Mouse (Mus musculus): ENCODE measurements at regions not wholly inside any gene's neighbourhood (a gene's known extent, or its start where the extent isn't known, plus 50 kb on each side); places are given as distances from the start of the nearest gene placed in this dataset.

DNA sequence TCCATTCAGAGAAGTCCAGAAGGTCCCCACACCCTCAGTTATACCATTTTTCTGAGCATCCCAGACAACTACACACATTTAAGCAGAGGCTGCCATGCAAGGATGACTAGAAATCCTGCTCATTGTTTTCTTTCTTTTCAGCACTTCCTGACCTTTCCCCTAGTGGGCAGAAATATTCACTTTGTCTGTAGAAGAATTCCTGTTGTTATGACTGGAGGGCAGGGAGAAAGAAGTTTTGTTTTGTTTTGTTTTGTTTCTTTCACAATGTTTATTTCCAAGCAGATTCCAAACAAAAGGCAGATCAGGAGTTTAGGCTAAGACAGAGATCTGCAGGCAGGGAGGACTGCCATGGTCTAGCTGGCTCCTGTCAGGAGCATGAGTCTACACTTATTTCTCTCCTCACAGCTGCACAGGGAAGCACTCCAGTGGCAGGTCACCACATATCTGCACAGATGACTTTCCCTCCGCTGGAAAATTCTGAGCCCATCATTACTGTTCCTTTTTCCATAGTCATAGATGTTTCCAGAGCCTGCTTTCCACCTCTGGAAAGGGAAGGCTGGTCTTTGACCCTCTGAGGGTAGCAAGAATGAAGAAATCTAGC is 182.5 kb upstream of the Dyrk2 start:
- DNase-seq: no peak

- no peak for DNase-seq
Observed at GRCm38 (mm10) chr10:119051598-119051997, 181.6 kb upstream of the Dyrk2 start.

GRCm38 (mm10) chr10:119050017-119050685 is 180.1 kb upstream of the Dyrk2 start:
- DNase-seq: no peak

DNA sequence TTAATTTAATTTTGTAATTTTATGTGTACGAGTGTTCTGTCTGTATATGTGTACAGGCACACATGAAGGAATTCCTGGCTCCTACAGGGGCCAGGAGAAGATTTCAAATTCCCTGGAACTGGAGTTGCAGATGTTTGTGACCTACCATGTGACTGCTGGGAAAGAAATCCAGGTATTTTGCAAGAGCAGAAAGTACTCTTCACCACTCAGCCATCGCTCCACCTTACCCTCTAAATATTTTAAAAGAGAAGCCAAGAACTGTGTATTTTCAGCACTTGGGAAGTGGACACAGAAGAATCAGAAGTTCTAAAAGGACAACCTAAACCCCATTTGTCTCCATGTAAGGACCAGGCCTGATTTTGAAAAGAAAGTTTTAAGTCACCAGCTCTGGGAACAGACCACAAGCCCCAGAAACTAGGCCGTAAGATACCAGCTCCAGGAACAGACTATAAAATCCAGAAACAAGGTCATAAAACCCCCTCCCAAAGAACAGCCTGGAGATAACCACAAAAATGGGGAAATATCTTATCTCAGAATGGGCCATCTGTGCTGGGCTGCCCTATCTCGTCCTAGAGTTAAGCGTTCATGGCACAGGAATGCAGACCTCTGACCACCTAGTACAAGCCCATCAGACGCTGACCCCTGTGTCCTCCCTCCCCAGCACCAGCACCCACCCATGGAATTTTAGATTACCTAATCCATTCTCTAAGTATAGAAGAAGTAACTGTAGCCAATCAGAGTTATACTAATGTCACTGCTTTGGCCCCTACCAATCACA is 178.8 kb upstream of the Dyrk2 start:
- DNase-seq: no peak

DNA sequence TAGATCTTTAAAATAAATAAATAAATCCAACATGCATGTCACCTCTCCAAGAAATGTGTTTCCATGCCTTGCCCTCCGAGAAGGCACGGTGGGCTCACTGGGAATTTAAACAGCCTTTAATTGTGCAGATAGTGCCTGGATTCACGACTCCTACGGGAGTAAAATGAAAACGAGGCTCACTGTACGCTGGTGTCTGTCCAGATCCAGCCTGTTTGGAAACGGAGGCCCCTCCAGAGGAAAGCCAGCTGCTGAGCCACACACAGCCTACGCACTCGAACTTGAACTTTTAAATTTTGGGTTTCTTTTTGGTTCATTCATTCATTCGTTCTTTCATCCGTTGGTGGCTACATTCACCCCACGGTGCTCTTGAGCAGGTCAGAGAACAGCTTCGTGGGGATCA is 175.1 kb upstream of the Dyrk2 start:
- no peak for DNase-seq

DNA sequence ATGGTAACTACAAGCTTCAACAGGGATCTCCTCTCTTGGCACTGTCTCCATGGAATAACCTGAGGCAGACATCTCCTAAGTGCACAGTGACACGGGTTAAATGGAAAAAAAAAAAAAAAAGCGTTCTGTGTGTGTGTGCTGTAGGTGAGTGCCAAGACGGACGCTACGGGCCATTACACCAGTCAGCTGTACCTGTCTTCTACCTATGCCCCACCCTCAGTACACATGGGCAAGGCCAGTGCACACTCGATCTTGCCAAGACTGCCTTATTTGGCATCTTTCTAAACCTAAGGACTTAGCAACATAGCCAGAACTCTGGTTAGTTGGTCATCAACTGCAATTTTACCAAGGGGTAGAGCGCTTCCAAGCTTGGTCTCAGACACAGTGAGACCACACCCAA is 173.1 kb upstream of the Dyrk2 start:
- no peak for DNase-seq

GRCm38 (mm10) chr10:119040205-119040604 is 170.2 kb upstream of the Dyrk2 start:
- DNase-seq: no peak

DNA sequence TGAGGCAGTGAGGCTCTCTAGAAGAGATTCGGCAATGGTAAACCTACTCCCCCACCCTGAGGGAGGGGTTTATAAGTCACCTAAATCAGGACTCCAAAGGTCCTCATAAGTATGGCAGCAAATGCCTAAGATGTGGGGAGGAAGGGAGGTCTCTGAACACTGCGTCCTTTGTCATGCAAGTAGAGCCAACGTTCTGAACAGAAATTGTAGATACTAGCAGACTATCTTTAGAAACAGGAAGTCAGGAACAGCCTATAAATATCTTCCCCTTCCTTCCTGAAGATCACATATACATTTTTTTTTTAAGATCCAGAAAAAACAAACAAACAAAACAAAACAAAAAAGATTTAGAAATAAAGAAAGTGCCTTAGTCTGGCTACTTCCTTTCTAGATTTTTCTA is 169.7 kb upstream of the Dyrk2 start:
- DNase-seq: no peak

- DNase-seq: no peak
Observed at GRCm38 (mm10) chr10:119038991-119039390, 169.0 kb upstream of the Dyrk2 start.

- DNase-seq: no peak
Observed at GRCm38 (mm10) chr10:119037781-119038180, 167.8 kb upstream of the Dyrk2 start.

- DNase-seq: no peak
Observed at GRCm38 (mm10) chr10:119035863-119036262, 165.9 kb upstream of the Dyrk2 start.

- no peak for DNase-seq
Observed at GRCm38 (mm10) chr10:119034396-119034795, 164.4 kb upstream of the Dyrk2 start.

DNA sequence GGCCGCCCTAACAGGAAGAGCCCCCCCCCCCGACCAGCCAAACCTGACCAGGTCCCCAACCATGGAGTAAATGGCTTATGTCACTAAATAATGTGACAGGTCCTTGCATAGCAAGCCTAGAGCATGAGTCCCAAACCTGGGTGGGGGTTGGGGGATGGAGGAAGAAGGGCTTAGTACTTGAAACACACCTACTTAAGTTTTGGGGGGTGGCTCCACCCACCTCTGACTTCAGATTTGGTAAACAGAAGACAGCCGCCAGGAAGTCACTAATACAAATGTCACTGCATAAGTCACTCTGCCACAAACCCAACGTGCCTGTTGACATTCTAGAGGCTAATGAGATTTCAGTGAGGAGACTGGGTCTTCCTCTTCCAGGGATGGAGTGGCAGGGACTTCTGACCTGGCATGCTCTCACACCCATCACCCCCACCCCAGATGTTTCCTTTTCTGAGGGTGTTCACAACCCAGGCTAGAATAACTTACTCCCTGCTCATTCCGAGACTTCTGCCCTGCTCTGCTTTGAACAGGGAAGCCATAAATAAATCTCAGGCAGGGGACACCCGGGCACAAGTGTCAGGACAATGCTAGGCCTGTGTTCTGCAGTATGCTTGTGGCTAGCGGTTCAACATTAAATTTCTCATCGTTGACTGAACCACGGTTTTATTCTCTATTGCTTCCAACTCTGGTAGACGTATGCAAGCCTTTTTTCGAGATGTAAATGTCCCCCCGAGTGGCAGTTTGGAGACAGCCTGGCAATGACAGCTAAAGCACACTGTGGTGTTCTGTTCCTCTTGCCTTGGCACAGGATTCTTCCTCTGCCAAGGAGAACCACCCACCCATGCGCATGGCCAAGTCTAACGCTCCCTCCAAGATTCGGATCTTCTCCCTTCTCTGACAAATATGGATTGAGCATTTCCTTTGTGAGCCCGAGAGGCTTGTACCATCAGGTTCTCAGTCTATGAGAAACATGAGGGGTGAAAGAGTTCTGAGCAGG is 161.6 kb upstream of the Dyrk2 start:
- DNase-seq: no peak

- DNase-seq: no peak
Observed at GRCm38 (mm10) chr10:119028480-119029137, 158.6 kb upstream of the Dyrk2 start.

GRCm38 (mm10) chr10:119027241-119027901 is 157.4 kb upstream of the Dyrk2 start:
- DNase-seq: no peak

DNA sequence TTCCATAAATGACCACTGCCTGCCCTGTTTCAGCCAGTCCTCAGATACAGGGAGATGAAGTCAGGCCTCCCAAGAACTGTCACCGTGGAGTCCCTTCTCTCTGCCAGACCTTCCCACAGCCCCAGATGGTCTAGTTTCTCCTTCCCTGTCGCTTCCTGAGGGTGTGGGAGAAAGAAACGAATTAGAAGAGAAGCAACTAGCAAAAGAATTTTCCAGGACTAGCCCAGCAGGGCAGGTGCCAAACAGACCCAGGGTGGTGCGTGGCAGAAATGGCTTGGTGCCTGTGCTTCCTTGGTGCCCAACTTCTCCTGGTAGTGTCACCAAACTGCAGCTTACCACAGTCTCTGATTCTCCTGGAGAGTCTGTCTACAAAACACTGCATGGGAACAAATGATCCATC is 156.3 kb upstream of the Dyrk2 start:
- no peak for DNase-seq

DNA sequence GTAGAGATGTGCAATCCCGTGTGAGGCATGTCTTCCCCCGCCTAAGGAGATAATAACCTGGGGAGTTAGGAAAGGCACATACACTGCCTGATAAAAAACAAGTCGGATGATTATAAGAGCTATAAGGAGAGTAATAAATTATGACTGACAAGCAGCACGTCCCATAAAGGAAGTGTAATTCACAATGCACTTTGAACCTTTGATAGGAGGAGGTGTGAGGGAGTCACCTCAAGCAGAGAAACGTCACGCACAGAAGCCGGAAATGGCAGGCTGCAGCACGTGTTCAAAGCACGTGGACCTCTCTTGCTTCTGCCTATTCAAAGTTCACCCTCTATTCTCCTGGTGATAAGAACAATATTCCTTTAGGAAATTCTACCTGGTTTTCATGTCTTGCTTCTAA is 154.4 kb upstream of the Dyrk2 start:
- no peak for DNase-seq

- no peak for DNase-seq
Observed at GRCm38 (mm10) chr10:119019082-119019481, 149.1 kb upstream of the Dyrk2 start.

- DNase-seq: no peak
Observed at GRCm38 (mm10) chr10:119018490-119018889, 148.5 kb upstream of the Dyrk2 start.

- no peak for DNase-seq
Observed at GRCm38 (mm10) chr10:119016104-119016503, 146.1 kb upstream of the Dyrk2 start.

DNA sequence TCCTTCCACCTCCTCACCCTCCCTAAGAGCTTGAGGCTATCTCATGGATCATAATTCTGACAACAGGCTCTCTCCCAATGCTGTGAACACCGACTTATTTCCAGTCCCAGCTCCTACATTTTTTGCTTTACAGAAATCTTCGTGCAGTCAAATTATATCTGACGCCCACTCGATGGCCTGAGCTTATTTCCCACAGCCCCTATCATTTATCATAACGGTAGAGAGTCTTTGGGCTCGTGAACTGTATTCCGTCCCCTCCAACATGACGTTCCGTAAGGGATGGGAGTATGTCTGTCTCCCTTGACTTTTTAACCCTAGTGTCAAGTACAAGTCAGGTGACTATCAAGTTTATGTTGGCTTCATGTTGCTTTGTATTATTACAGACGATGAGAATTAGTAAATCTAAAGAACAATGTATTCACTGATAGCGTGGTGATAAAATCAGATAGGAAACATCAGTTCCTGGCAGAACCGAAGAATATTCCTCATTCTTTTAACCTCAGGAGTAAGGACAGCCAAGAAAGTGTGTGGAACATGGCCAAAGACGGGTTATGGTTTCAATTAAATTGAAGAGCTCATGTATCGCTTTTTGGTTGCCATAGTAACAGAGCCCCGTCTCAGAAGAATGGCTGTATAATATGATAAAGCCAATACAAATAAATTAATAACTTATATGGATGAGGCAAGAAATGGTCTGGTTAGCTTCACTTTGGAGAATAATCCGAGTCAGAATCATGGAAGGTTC is 145.5 kb upstream of the Dyrk2 start:
- no peak for DNase-seq
